Mouse (Mus musculus) kidney, postnatal 25 days (tissue): Measurements from ENCODE around the gene Zfp810.

Experiments used
- DNase-seq, 2 experiments: peaks; one replicate each; pipeline ENCODE4 v3.0.0; 2021; ENCODE audit warnings: mixed read lengths in 2 of 2

Zfp810 gene

DNA sequence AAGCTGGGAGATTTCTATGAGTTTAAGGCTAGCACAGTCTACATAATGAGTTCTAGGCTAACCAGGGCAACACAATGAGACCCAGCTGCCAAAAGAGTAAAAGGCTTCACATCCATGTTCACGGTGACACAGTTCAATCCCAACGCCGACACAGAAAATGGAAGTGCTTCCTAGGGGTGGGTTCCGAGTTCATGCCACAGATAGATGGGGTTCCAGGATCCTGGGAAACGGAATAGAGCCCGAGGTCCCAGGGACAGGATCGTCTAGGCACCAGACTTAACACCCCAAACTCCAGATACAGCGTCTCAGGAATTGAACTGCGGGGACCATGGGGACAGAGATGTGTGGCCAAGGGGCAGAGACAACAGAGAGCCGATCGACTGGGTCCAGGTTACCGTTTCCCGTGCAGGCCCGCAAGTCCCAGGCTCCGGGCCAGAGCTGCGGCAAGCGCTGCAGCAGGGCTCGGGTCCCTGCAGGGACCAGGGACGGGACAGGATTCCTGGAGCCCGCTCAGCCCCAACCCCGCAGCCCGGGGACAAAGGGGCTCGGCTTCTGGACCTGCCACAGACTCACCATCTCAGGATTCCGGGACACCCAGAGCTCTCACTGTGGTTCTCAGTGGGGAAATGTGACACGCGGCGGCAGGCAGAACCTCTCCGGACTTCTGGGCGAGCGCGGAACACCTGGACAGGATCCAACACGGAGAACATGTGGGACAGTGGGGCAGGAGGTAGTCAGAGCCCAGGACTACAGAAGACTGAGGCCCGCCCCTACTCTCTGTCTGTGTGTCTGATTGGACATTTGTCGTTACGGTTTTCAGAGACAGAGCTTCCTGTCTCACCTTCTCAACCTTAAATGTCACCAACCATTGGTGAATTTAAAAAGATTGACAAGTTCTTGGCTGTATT lies 48.0 kb downstream of the Zfp810 start, which contains the start of gene Zfp599:
TSS of gene Zfp599 (minus strand) at position 712 of the 908 bp plus-strand sequence.
- DNase-seq = peak; percentile 67 to 81

DNA sequence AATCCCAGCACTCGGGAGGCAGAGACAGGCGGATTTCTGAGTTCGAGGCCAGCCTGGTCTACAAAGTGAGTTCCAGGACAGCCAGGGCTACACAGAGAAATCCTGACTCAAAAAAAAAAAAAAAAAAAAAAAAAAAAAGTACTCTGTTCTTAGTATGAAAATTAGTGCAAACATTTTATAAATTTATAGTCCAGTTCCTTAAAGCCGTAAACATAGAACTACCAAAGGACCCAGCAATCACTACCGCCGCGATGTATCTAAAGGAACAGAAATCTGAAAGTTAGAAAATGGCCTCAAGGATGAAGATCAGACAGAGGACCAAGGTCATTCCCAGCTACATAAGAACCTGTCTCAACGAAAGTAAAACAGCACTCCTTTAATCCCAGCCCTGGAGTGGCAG lies 48.7 kb downstream of the Zfp810 start:
- no peak for DNase-seq

GRCm38 (mm10) chr9:22256579-22256978 lies 50.9 kb downstream of the Zfp810 start:
- no peak for DNase-seq

- DNase-seq = no peak
Measured at GRCm38 (mm10) chr9:22244242-22244641, 63.2 kb downstream of the Zfp810 start.

DNA sequence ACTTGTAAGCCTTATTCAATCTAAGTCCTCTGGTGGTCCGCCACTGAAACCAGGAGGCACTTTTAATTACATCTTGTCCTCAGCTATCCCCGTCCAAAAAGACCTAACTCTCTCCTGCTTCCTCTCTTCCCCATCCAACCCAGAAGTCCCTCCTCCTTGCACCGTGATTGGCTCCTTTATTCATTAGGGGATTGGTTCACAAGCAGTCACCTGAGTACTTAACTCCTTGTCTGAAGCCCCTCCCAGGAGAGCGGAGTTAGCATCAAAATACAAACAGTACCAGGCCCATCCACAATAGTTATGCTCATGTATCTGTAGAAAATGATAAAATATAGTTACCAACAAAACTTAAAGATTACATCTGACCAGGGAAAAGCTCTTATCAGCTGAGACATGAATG lies 67.4 kb downstream of the Zfp810 start:
- no peak for DNase-seq

DNA sequence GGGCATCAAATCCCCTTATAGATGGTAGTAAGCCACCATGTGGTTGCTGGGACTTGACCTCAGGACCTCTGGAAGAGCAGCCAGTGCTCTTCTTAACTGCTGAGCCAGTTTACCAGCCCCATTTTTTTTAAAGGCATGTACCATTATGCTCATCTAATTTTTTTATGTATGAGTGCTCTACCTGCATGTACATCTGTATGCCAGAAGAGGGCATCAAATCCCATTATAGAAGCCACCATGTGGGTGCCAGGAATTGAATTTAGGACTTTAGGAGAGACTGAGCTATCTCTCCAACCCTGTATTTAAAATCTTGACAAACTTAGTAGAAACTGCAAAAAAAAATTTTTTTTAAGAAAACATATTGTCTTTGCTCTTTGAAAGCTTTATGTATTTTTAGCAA lies 76.9 kb downstream of the Zfp810 start:
- no peak for DNase-seq

DNA sequence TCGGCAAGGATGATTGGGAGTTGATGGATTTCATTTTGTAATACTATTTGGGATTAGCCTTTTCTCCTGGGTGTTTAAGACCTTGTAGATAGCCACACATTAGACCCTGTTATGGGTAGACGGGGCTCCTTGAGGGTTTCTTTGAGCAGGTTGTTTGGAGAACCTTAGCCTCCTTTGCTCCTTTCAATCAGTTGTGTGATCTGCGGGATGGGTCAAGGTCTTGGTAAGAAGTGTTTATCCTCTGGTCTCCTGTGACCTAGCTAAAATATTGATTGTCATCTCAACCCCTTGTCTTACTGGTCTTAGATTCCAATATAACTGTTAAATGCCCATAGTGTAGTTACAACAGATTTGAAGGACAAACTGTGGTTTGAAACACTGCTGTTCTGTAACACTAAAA lies 77.4 kb downstream of the Zfp810 start:
- no peak for DNase-seq

- no peak for DNase-seq
Measured at GRCm38 (mm10) chr9:22229386-22230026, 77.9 kb downstream of the Zfp810 start.

GRCm38 (mm10) chr9:22226846-22227245 lies 80.6 kb downstream of the Zfp810 start:
- peak; percentile 49 to 60 for DNase-seq
